In the genomic region with DNA sequence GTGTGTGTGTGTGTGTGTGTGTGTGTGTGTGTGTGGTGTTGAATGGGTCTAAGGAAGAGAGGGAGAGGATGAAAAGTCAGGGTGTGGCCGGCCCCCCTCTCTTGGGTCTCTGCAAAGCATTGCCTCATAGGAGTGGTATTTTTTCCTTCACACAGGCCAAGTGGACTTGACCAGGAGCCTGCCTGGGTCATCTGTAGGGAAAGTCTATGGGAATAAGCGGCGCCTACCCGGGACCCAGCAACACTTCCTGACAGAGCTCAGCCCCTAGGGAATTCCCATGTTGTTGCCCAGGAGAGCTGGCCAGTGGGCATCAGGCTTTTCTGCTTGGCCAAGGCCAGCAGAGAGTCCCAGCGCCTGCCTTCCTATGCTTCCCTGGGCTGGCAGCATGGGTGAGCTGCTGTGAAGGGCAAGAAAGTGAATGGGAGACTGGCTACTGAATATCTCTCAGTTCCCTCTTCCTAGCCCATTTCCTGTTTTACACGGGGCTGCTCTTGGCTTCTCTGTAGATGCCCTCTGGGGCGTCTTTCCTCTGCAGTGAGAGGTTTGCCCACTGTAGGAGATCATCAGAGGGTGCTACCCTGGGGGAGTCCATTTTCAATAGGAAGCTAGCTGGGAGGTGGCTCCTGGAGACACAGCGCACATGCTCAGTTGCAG, we compare ENCODE assay signal across 2 mouse cellular contexts.
TF ChIP-seq lines count a peak whose summit lies in the region.

No protein-coding gene starts in this region.

TF ChIP-seq in CH12.LX, 34 proteins besides CTCF, POLR2A, EP300 and RAD21 (continued from another document):
- TF ChIP-seq ZNF384 (IDR thresholded peaks at IDR 0.05; ENCODE audit: low read depth, low read length) (no peak), MXI1 (IDR thresholded peaks at IDR 0.05; ENCODE audit: low read depth, low read length) (no peak)

TF ChIP-seq in myocyte, 11 proteins besides CTCF, POLR2A, EP300 and RAD21 (continued from another document):
- TF ChIP-seq TCF12 (IDR thresholded peaks at IDR 0.05; ENCODE audit: insufficient read depth, poor library complexity, severe bottlenecking): no peak
- no peak for TF ChIP-seq REST (IDR thresholded peaks at IDR 0.05; ENCODE audit: insufficient read depth, insufficient read length)
- no peak for TF ChIP-seq SRF (IDR thresholded peaks at IDR 0.05; ENCODE audit: control insufficient read depth, insufficient read length, low read depth)
TF ChIP-seq in myocyte: peak in this region for 0.
